Mouse (Mus musculus): ENCODE measurements around the gene Myt1l.

DNA sequence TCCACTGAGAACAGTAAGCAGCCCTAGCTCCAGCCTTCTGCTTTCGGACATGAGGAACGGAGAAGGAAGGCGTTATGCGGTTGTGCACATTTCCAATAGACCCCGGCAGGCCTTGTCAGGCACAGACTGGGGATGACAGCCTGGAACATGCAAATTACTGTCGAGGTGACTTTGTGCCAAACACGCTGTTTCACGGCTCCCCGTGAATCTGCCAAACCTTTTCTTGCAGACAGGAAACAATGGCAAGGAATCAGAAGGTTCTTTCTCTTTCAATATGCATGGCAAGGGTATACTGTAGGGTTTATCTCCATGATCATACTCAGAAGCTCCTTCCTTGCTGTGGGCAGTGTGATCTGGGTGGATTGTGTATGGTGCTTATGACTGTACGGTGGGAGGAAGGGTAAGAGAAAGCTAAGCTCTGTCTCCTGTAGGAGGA, 127.0 kb downstream of the Myt1l start:
- no peak for TF ChIP-seq POLR2A (IDR thresholded peaks at IDR 0.05; ENCODE audit: extremely low read depth, insufficient read depth, low read length)
- no peak for TF ChIP-seq CTCF (IDR thresholded peaks at IDR 0.05; ENCODE audit: low read depth, low read length)

All from liver, adult 2 months (tissue).